Mouse (Mus musculus): ENCODE measurements at regions not wholly inside any gene's neighbourhood (a gene's known extent, or its start where the extent isn't known, plus 50 kb on each side); places are given as distances from the start of the nearest gene placed in this dataset.
A peak's percentile ranks its signal among the peaks of the same experiment; 100 is the strongest.

GRCm38 (mm10) chr5:51144842-51145241 lies 422.7 kb downstream of the Ppargc1a start:
- no peak for DNase-seq (ENCODE audit: low spot score in 2 of 2)

- DNase-seq (ENCODE audit: low spot score in 2 of 2), result no peak
Observed at GRCm38 (mm10) chr5:51125091-51125490, 442.4 kb downstream of the Ppargc1a start.

- DNase-seq (ENCODE audit: low spot score in 2 of 2), result no peak
Observed at GRCm38 (mm10) chr5:51110006-51110405, 457.5 kb downstream of the Ppargc1a start.

GRCm38 (mm10) chr5:51108737-51109136 lies 458.8 kb downstream of the Ppargc1a start:
- peak; percentile 21 to 41 for DNase-seq (ENCODE audit: low spot score in 2 of 2)

GRCm38 (mm10) chr5:51108181-51108580 lies 459.3 kb downstream of the Ppargc1a start:
- no peak for DNase-seq (ENCODE audit: low spot score in 2 of 2)

- DNase-seq (ENCODE audit: low spot score in 2 of 2), result no peak
Observed at GRCm38 (mm10) chr5:51099902-51100301, 467.6 kb downstream of the Ppargc1a start.

GRCm38 (mm10) chr5:51072674-51073468 lies 494.7 kb downstream of the Ppargc1a start:
- no peak for DNase-seq (ENCODE audit: low spot score in 2 of 2)

- no peak for DNase-seq (ENCODE audit: low spot score in 2 of 2)
Observed at GRCm38 (mm10) chr5:51072146-51072545, 495.4 kb downstream of the Ppargc1a start.

- DNase-seq (ENCODE audit: low spot score in 2 of 2), result no peak
Observed at GRCm38 (mm10) chr5:51069668-51070067, 497.9 kb downstream of the Ppargc1a start.

GRCm38 (mm10) chr5:51045872-51046271 lies 521.7 kb downstream of the Ppargc1a start:
- no peak for DNase-seq (ENCODE audit: low spot score in 2 of 2)

GRCm38 (mm10) chr5:51041541-51042217 lies 525.8 kb downstream of the Ppargc1a start:
- DNase-seq (ENCODE audit: low spot score in 2 of 2), result no peak

- no peak for DNase-seq (ENCODE audit: low spot score in 2 of 2)
Observed at GRCm38 (mm10) chr5:51040926-51041325, 526.6 kb downstream of the Ppargc1a start.

- DNase-seq (ENCODE audit: low spot score in 2 of 2), result no peak
Observed at GRCm38 (mm10) chr5:51040463-51040862, 527.1 kb downstream of the Ppargc1a start.

- DNase-seq (ENCODE audit: low spot score in 2 of 2), result no peak
Observed at GRCm38 (mm10) chr5:51039713-51040178, 527.8 kb downstream of the Ppargc1a start.

GRCm38 (mm10) chr5:51036450-51036990 lies 531.0 kb downstream of the Ppargc1a start:
- no peak for DNase-seq (ENCODE audit: low spot score in 2 of 2)

GRCm38 (mm10) chr5:51028966-51029365 lies 538.6 kb downstream of the Ppargc1a start:
- DNase-seq (ENCODE audit: low spot score in 2 of 2), result no peak

GRCm38 (mm10) chr5:50990822-50991537 lies 576.5 kb downstream of the Ppargc1a start:
- no peak for DNase-seq (ENCODE audit: low spot score in 2 of 2)

Measured in right cerebral cortex, postnatal 10 days (tissue).